In genomic region chr19:45310291-45310881, GRCm38 (mm10) we compare ENCODE assay signal across 9 mouse cellular contexts. TPM values are rescaled to one million over a fixed set of nuclear protein-coding genes. Genes with fewer than 3 reads are reported as not detected.
DNase-seq lines count a peak whose midpoint lies in the region; ATAC-seq and TF ChIP-seq lines count a peak whose summit lies in the region.
"Had no signal": no experiment of that assay in that cellular context is flagged by ENCODE, and none has a peak within 500 bp of the region (broad histone marks: within the 10 kb centered on the region; RNA-seq: fewer than 3 reads in every experiment).

No protein-coding gene starts in this region.

- no peak for DNase-seq in liver, embryonic 11.5 days (ENCODE audit: low spot score)
- no peak for DNase-seq in liver
- no peak for DNase-seq in embryonic facial prominence, embryonic 11.5 days (ENCODE audit: low spot score)
- no peak for DNase-seq in urinary bladder, adult 18-20 months (ENCODE audit: low spot score in 2 of 2)
- no peak for DNase-seq in cerebellum, adult 18-20 months

- peak overlapping the region; percentile 10; the same call in 1 of the 2 replicates for H3K4me3 ChIP-seq in liver, embryonic 11.5 days (ENCODE audit: low read depth, low read length)
- H3K4me3 ChIP-seq in embryonic facial prominence, embryonic 11.5 days (ENCODE audit: low read depth, low read length) = peak overlapping the region; percentile 16; the same call in 1 of the 2 replicates
- H3K4me3 ChIP-seq in intestine, postnatal 0 days (ENCODE audit: low read depth, low read length) = peak overlapping the region; percentile 24
- peak overlapping the region; percentile 14; the same call in 1 of the 2 replicates for H3K4me3 ChIP-seq in neural tube, embryonic 15.5 days (replicated peaks)

- no peak overlapping the region for H3K9ac ChIP-seq in liver, embryonic 11.5 days (ENCODE audit: low read depth, low read length)
- peak overlapping the region; percentile 10; the same call in 1 of the 2 replicates for H3K9ac ChIP-seq in embryonic facial prominence, embryonic 11.5 days (replicated peaks; ENCODE audit: low read length)
- H3K9ac ChIP-seq in intestine, postnatal 0 days (ENCODE audit: low read depth, low read length) = no peak overlapping the region
- 0 out of 2 replicates have a peak overlapping the region, but pooled peaks have one; percentile 37 for H3K9ac ChIP-seq in neural tube, embryonic 15.5 days (replicated peaks)

- no peak for ATAC-seq in liver, embryonic 11.5 days (replicated peaks; ENCODE audit: low FRiP score)
- no peak for ATAC-seq in embryonic facial prominence, embryonic 11.5 days (replicated peaks; ENCODE audit: insufficient number of reproducible peaks, low FRiP score, low TSS enrichment, low read depth)
- ATAC-seq in intestine, postnatal 0 days = 0 out of 2 replicates have a peak, but pooled peaks have one; percentile 28
- ATAC-seq in neural tube, embryonic 15.5 days (ENCODE audit: low FRiP score) = peak; percentile 18; the same call in 1 of the 2 replicates
- no peak for ATAC-seq in megakaryocyte-erythroid progenitor cell, adult 5-6 weeks (replicated peaks; ENCODE audit: low FRiP score, low TSS enrichment, poor library complexity, severe bottlenecking)
- ATAC-seq: activated CD4-positive, CD25-positive, alpha-beta regulatory T cell, adult 4 months had no signal

- peaks cover 8% of the 10 kb centered on the region; the same call in 1 of the 2 replicates for H3K4me1 ChIP-seq in liver, embryonic 11.5 days (replicated peaks; ENCODE audit: control insufficient read depth, insufficient read depth, low read length)
- peaks cover 11% of the 10 kb centered on the region for H3K4me1 ChIP-seq in embryonic facial prominence, embryonic 11.5 days (ENCODE audit: control insufficient read depth, insufficient read depth, low read length)
- peaks cover 4% of the 10 kb centered on the region; the same call in 1 of the 2 replicates for H3K4me1 ChIP-seq in intestine, postnatal 0 days (replicated peaks; ENCODE audit: control insufficient read depth, insufficient read depth, low read length)
- H3K4me1 ChIP-seq in neural tube, embryonic 15.5 days = peaks cover 45% of the 10 kb centered on the region

- no peaks in the 10 kb centered on the region for H3K9me3 ChIP-seq in liver, embryonic 11.5 days (ENCODE audit: control insufficient read depth, low read length)
- no peaks in the 10 kb centered on the region for H3K9me3 ChIP-seq in embryonic facial prominence, embryonic 11.5 days (replicated peaks; ENCODE audit: control insufficient read depth, low read length)
- H3K9me3 ChIP-seq in intestine, postnatal 0 days (ENCODE audit: control insufficient read depth) = no peaks in the 10 kb centered on the region
- no peaks in the 10 kb centered on the region for H3K9me3 ChIP-seq in neural tube, embryonic 15.5 days (replicated peaks)

- 32% methylated on average over 5 of the region's 5 CpGs for WGBS in liver, embryonic 11.5 days
- WGBS in embryonic facial prominence, embryonic 11.5 days = 34% methylated on average over 5 of the region's 5 CpGs
- WGBS in intestine, postnatal 0 days = 46% methylated on average over 5 of the region's 5 CpGs
- WGBS in neural tube, embryonic 15.5 days = 33% methylated on average over 5 of the region's 5 CpGs

- H3K4me2 ChIP-seq in liver, embryonic 11.5 days = peak overlapping the region; percentile 57
- H3K4me2 ChIP-seq in embryonic facial prominence, embryonic 11.5 days (ENCODE audit: low read depth, low read length) = peak overlapping the region; percentile 36; the same call in 1 of the 2 replicates
- H3K4me2 ChIP-seq in intestine, postnatal 0 days (replicated peaks; ENCODE audit: low read depth) = peak overlapping the region; percentile 63
- peak overlapping the region; percentile 51 for H3K4me2 ChIP-seq in neural tube, embryonic 15.5 days

- no peaks in the 10 kb centered on the region for H3K36me3 ChIP-seq in liver, embryonic 11.5 days (ENCODE audit: control insufficient read depth, insufficient read depth, low read length)
- no peaks in the 10 kb centered on the region for H3K36me3 ChIP-seq in embryonic facial prominence, embryonic 11.5 days (replicated peaks; ENCODE audit: control insufficient read depth, insufficient read depth, low read depth, low read length)
- no peaks in the 10 kb centered on the region for H3K36me3 ChIP-seq in intestine, postnatal 0 days (ENCODE audit: control insufficient read depth, insufficient read depth)
- no peaks in the 10 kb centered on the region for H3K36me3 ChIP-seq in neural tube, embryonic 15.5 days

- peaks cover 29% of the 10 kb centered on the region for H3K27me3 ChIP-seq in liver, embryonic 11.5 days (replicated peaks; ENCODE audit: control insufficient read depth, insufficient read depth, low read length)
- peaks cover 8% of the 10 kb centered on the region for H3K27me3 ChIP-seq in embryonic facial prominence, embryonic 11.5 days (ENCODE audit: control insufficient read depth, insufficient read depth, low read length)
- peaks cover 13% of the 10 kb centered on the region; the same call in 1 of the 2 replicates for H3K27me3 ChIP-seq in intestine, postnatal 0 days (replicated peaks; ENCODE audit: control insufficient read depth, insufficient read depth, low read length)
- 0 out of 2 replicates have a peak, but pooled peaks cover 4% of the 10 kb centered on the region for H3K27me3 ChIP-seq in neural tube, embryonic 15.5 days (replicated peaks)

- no peak overlapping the region for H3K27ac ChIP-seq in liver, embryonic 11.5 days (ENCODE audit: low read depth, low read length)
- no peak overlapping the region for H3K27ac ChIP-seq in embryonic facial prominence, embryonic 11.5 days (replicated peaks; ENCODE audit: low read depth, low read length)
- no peak overlapping the region for H3K27ac ChIP-seq in intestine, postnatal 0 days (ENCODE audit: low read depth, low read length)
- peak overlapping the region; percentile 67 for H3K27ac ChIP-seq in neural tube, embryonic 15.5 days (replicated peaks)

- TF ChIP-seq CTCF in intestine, postnatal 0 days (IDR thresholded peaks at IDR 0.05; ENCODE audit: low read depth) = no peak

RNA-seq across cellular contexts. Expression of gene Btrc, which starts 53.1 kb away (rescaled TPM):
- 49.0 and 55.4 TPM in 2 replicates for polyA plus RNA-seq in liver, embryonic 11.5 days (2014; fragmentation: Nextera tagmentation; extraction: Ambion mirVana)
- 53.6 and 56.0 TPM in 2 replicates for polyA plus RNA-seq in embryonic facial prominence, embryonic 11.5 days (2014; fragmentation: Nextera tagmentation; extraction: Ambion mirVana)
- 11.9 and 12.3 TPM in 2 replicates for polyA plus RNA-seq in intestine, postnatal 0 days (2015; fragmentation: Nextera tagmentation; extraction: Ambion mirVana)
- 64.8 and 68.2 TPM in 2 replicates for polyA plus RNA-seq in neural tube, embryonic 15.5 days (2015; fragmentation: Nextera tagmentation; extraction: Ambion mirVana)
- 32.8 and 43.0 TPM in 2 replicates for total RNA-seq in megakaryocyte-erythroid progenitor cell, adult 5-6 weeks (2014; fragmentation: Nextera tagmentation)
- total RNA-seq in megakaryocyte-erythroid progenitor cell, adult 5-6 weeks (2017) = 14.2 and 28.2 TPM in 2 replicates

Comparison
In these comparisons a context has a peak if more than half of its experiments do, and no peak if none do; other contexts are left out.
1. ATAC-seq: peak in intestine, postnatal 0 days (single experiment) and neural tube, embryonic 15.5 days (single experiment); none in liver, embryonic 11.5 days (single experiment), embryonic facial prominence, embryonic 11.5 days (single experiment) and megakaryocyte-erythroid progenitor cell, adult 5-6 weeks (single experiment).
2. H3K9ac ChIP-seq: peak in embryonic facial prominence, embryonic 11.5 days (single experiment) and neural tube, embryonic 15.5 days (single experiment); none in liver, embryonic 11.5 days (single experiment) and intestine, postnatal 0 days (single experiment).
3. Peak in every context shown above with its lines, with median percentiles within 50 percentile points of each other: H3K4me2 ChIP-seq and H3K4me3 ChIP-seq.